Mouse (Mus musculus) naive thymus-derived CD4-positive, alpha-beta T cell, adult 2 months (primary cell): ENCODE measurements around the gene Eri3.

Experiments
- DNase-seq: peaks from one replicate; pipeline ENCODE4 v3.0.0-alpha.2; 2011; ENCODE audit warnings: low read depth

Eri3 gene

GRCm38 (mm10) chr4:117577579-117577978 lies 27.4 kb downstream of the Eri3 start:
- DNase-seq, result no peak

GRCm38 (mm10) chr4:117581626-117582025 lies 31.5 kb downstream of the Eri3 start:
- no peak for DNase-seq

- DNase-seq, result no peak
Measured at GRCm38 (mm10) chr4:117585995-117586394, 35.8 kb downstream of the Eri3 start.

- DNase-seq, result no peak
Measured at GRCm38 (mm10) chr4:117587447-117587846, 37.3 kb downstream of the Eri3 start.

GRCm38 (mm10) chr4:117589081-117589660 lies 39.0 kb downstream of the Eri3 start:
- DNase-seq, result no peak

- DNase-seq, result no peak
Measured at GRCm38 (mm10) chr4:117590781-117591180, 40.6 kb downstream of the Eri3 start.

GRCm38 (mm10) chr4:117592206-117592605 lies 42.0 kb downstream of the Eri3 start:
- no peak for DNase-seq

- no peak for DNase-seq
Measured at GRCm38 (mm10) chr4:117595293-117595692, 45.1 kb downstream of the Eri3 start.

- no peak for DNase-seq
Measured at GRCm38 (mm10) chr4:117599986-117600565, 49.9 kb downstream of the Eri3 start.

- no peak for DNase-seq
Measured at GRCm38 (mm10) chr4:117601338-117601776, 51.2 kb downstream of the Eri3 start.

GRCm38 (mm10) chr4:117605099-117605953 lies 55.2 kb downstream of the Eri3 start:
- no peak for DNase-seq

- DNase-seq, result no peak
Measured at GRCm38 (mm10) chr4:117605954-117606227, 55.7 kb downstream of the Eri3 start.

- DNase-seq, result no peak
Measured at GRCm38 (mm10) chr4:117606831-117607610, 56.9 kb downstream of the Eri3 start.

- no peak for DNase-seq
Measured at GRCm38 (mm10) chr4:117608265-117608664, 58.1 kb downstream of the Eri3 start.

GRCm38 (mm10) chr4:117609371-117610039 lies 59.3 kb downstream of the Eri3 start:
- DNase-seq, result no peak

GRCm38 (mm10) chr4:117611385-117611784 lies 61.2 kb downstream of the Eri3 start:
- DNase-seq, result no peak

- no peak for DNase-seq
Measured at GRCm38 (mm10) chr4:117611814-117612213, 61.6 kb downstream of the Eri3 start.

- DNase-seq, result no peak
Measured at GRCm38 (mm10) chr4:117612713-117613112, 62.5 kb downstream of the Eri3 start.

GRCm38 (mm10) chr4:117613153-117613773 lies 63.1 kb downstream of the Eri3 start:
- no peak for DNase-seq

- no peak for DNase-seq
Measured at GRCm38 (mm10) chr4:117616600-117616999, 66.4 kb downstream of the Eri3 start.

GRCm38 (mm10) chr4:117622270-117622669 lies 72.1 kb downstream of the Eri3 start:
- DNase-seq, result no peak

GRCm38 (mm10) chr4:117623025-117623424 lies 72.9 kb downstream of the Eri3 start:
- DNase-seq, result no peak
